Mouse (Mus musculus) testis, postnatal 10 days (tissue): ENCODE data around the gene Slc25a1.
"Not testable (repeated sequence)": the region's sequence is repeated elsewhere in the genome, so short reads cannot be mapped to it uniquely, and the experiment has no call there.

Source experiments
- DNase-seq: peaks from one replicate; pipeline ENCODE4 v3.0.0; 2021; ENCODE audit warnings: low spot score

The Slc25a1 gene

GRCm38 (mm10) chr16:17928087-17928580 lies at the start of gene Slc25a1:
TSS of gene Slc25a1 (minus strand) at chr16:17928219.
- peak; percentile 90 for DNase-seq

DNA sequence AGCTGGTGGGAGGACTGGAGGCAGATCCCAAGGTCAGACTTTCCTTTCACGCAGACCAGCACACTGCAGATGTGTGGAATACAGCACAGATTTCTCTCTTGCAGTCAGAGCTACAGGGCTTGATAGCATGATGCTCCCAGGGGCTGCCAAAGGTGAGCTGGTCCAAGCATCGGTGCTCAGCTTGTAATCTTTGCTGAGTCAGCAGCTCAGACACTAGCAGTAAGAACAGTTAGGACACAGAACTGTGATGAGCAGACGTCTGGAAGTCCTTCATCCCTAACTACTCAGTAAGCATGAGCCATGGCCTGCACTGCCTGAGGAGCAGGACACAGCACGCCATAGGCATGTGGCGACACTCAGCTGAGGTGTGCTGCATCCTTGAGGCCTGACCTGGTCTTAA lies 43.8 kb upstream of the Slc25a1 start:
- no peak for DNase-seq

DNA sequence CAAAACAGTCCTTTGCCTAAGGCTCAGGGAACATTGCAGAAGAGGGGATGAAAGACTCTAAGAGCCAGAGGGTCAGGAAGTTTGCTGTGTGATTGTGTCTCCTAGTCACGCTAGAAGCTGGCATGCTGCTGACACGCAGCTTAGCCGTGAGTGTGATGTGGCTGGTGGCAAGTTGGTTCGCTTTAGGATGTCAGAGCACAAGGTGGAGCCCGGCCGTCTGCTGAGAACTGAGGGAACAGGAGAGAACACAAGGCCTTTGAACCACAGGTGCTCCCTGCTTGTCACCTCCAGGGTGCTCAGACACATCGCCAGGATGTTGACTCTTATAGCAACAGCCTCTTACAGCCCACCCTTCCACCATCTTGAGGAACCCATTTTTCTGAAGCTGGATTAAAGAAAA lies 34.1 kb upstream of the Slc25a1 start:
- DNase-seq, result no peak

DNA sequence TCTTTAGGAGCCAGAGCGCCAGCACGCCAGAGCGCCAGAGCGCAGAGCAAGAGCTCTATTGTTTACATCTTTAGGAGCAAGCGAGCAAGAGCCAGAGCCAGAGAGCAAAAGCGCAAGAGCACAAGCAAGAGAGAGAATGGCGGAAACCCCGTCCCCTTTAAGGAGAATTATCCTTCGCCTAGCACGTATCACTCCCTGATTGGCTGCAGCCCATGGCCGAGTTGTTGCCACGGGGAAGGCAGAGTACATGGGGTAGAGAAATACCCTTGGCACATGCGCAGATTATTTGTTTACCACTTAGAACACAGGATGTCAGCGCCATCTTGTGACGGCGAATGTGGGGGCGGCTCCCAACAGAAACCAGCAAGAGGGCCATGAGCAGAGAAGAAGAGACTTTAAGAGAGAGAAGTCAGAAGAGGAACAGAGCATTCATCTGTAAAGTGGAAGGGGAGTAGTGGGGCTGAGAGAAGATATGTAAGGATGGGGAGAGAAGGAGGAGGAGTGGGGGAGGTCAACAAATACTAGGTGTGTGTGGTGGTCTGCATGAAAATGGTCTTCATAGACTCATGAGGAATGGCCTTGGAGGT lies 28.1 kb upstream of the Slc25a1 start:
- DNase-seq, result not testable (repeated sequence)

DNA sequence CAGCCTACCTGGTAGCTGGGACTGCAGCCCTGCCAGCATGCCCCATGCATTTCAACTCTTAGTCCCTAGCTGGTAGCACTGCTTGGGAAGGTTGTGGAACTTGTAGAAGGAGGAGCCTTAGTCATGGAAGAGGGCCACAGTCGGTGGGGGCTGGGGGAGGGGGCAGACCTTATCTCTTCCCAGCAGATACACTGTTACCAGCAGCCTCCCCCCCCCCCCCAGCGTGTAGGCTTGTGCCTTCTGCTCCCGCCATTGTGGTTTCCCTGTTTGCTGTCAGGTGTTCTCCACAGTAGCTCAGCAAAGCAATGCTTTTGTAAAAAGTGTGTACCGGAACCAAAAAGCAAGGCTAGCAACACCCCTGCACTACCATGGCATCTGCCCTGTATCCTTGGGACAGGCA lies 23.6 kb upstream of the Slc25a1 start:
- no peak for DNase-seq

DNA sequence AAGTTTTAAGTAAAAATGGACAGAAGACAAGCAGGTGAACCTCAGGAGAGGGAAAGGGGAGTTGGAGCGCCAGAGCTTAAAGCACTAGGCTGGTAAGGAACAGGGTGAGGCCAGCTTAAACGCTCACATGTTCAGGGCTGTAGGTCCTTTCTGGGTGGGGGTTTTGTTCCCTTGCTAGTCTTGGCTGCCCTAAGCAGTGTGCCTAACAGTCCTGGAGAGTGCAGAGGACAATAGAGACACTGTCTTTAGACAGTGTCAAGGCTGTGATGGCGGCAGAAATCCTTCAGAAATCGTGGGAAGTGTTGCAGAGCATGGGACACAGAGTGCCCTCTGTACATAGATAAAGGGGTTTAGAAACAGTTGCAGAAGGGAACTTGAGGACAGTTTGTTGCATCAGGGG lies 22.0 kb upstream of the Slc25a1 start:
- no peak for DNase-seq

DNA sequence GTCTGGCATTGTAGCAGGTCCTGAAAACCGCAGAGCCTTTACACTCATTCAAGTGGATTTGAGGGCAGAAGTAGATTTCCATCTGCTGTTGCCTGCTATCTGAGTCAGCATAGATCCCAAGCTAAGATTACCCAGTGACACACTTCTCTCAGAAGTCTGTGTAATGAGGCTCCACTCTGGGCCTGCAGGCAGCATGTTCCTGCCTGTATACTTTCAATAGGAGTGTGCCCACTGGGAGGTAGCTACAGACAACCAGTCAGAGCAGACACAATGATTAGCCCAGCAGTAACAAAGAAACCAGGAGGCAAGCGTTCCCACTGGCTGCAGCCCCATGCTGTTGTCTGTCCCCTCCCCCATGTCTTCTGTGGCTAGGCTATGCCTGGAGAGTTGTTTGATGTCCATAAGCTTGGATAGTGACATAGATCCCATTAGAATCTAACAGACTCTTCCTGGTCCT lies 21.4 kb upstream of the Slc25a1 start:
- DNase-seq, result no peak

- DNase-seq, result no peak
Measured at GRCm38 (mm10) chr16:17945081-17945831, 17.2 kb upstream of the Slc25a1 start.

DNA sequence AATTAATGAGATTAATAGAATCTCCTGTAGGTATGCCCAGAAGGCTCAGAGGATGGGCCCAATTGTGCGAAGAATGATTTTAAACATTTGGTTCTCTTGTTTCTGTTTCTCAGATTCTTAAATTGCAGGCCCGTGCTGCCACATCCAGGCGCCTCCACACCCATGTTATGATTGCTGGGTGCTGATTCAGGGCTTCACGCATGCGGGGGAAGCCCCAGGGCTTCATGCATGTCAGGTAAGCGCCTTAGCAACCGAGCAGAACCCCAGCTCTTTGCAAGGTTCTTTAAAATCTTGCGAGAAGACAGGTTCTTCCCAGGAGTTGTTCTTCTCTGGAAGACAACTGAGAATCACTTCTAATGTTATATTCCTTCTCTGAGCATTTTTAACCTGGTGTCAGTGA lies 15.4 kb upstream of the Slc25a1 start:
- no peak for DNase-seq

- DNase-seq, result no peak
Measured at GRCm38 (mm10) chr16:17939255-17939751, 11.3 kb upstream of the Slc25a1 start.

DNA sequence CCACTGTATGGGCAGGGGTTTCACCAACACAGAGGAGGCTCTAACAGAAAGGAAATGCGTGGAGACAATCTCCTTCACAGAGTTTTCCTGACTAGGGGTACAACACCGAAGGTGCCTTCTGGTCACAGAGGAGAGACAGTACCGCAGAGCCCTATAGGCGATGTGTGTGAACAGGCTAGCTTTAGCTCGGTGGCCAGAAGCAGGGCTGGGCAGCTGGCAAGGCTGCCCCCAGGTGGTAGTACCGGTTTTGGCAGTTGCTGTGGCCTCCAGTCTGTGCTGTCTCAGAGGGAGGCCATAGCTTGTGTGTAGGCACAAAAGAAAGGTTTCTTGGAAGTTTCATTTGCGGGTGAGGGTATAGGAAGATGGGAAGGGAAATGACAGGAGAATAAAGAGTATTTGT lies 10.8 kb upstream of the Slc25a1 start:
- peak; percentile 80 for DNase-seq

GRCm38 (mm10) chr16:17938187-17938586 lies 10.2 kb upstream of the Slc25a1 start:
- DNase-seq, result no peak

- no peak for DNase-seq
Measured at GRCm38 (mm10) chr16:17936776-17937175, 8.8 kb upstream of the Slc25a1 start.

GRCm38 (mm10) chr16:17934445-17934910 lies 6.5 kb upstream of the Slc25a1 start:
- DNase-seq, result no peak

- DNase-seq, result no peak
Measured at GRCm38 (mm10) chr16:17933594-17934444, 5.8 kb upstream of the Slc25a1 start.

DNA sequence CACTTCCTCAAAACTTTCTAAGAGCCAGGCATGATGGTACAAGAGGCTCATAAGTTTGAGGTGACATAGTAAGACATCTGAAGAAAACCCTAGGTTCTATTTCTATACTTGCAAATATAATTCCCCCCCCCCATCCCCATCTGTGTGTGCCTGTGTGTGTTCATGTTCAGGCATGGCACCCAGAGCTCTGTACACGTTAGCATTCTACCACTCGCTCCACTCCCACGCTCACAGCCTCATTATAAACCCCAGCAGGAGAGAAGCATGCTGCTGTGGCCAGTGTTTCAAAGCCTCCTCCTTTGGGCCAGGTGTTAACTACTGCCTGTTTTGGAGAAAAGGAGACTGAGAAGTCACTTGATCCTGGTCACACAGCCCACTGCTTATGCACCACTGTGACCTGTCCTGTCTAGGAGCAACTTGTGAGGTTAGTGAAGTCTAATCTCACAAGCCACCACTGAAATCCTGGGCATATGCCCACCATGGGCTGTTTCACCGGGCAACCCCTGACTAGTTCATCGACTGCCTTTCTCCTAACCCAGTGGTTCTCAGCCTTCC lies 4.0 kb upstream of the Slc25a1 start:
- DNase-seq, result no peak

GRCm38 (mm10) chr16:17929631-17930030 lies 1.6 kb upstream of the Slc25a1 start:
- no peak for DNase-seq

- DNase-seq, result no peak
Measured at GRCm38 (mm10) chr16:17929211-17929610, 1.2 kb upstream of the Slc25a1 start.

DNA sequence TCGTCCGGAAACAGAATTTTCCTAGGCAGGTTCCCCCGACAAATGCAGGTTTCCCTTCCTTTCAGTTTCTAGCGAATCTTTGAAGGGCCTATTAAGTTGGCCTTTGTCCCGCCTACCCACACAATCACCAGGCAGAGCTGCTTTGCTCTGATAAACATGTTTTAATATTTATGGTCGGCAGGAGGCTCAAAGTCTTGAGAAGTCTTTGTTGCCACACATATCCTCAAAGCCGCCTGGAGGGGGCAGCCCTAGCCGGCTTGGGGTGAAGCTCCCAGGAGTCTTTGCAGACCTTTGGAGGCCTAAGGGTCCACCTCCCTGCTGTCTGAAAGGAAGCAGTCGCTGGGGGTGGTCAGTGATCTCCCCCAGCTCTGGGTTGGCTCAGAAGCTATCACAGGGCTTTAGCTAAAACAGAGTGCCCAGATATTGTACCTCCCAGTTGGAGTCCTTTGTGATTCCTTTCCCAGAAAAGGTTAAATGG lies 647 bp upstream of the Slc25a1 start:
- peak; percentile 85 for DNase-seq

- peak; percentile 78 for DNase-seq
Measured at GRCm38 (mm10) chr16:17927351-17928082, 502 bp downstream of the Slc25a1 start.

DNA sequence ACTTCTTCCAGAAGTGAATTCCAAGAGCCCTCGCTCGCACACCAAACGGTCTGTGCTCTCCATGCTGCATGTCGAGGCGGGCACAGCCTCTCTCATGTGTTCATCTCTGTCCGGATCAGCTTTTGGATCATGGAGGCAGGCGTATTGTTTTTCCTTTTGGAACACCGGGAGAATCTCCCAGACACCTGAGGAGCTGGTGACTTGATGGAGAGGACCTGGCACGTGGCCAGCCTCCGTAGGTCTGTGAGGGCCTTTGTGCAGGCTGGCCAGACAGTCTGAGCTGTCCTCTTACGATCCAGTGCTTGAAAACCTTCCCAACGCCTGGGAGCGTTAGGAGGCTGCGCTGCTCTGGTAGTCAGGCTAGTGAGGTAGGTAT lies 5.9 kb downstream of the Slc25a1 start:
- DNase-seq, result peak; percentile 74
